Mouse (Mus musculus) c-Kit-positive CD71-positive TER-119-positive erythroid progenitor cells, embryonic 14.5 days (primary cell): ENCODE results near the gene Gm21560.
"Not testable (repeated sequence)": the region's sequence is repeated elsewhere in the genome, so short reads cannot be mapped to it uniquely, and the experiment has no call there.

Source experiments
- DNase-seq: peaks from one replicate; pipeline ENCODE4 v3.0.0-alpha.2; 2013; ENCODE audit warnings: low spot score

Gene Gm21560

GRCm38 (mm10) chr14:6219192-6219591 is at the start of gene Gm21560:
Gene Gm21560 (minus strand): TSS chr14:6219292.
- DNase-seq = not testable (repeated sequence)

GRCm38 (mm10) chr14:6163538-6163937 is 55.6 kb downstream of the Gm21560 start:
- not testable (repeated sequence) for DNase-seq

GRCm38 (mm10) chr14:6161085-6161484 is 58.0 kb downstream of the Gm21560 start:
- not testable (repeated sequence) for DNase-seq
